Mouse (Mus musculus): ENCODE results near the gene Sstr2.

The Sstr2 gene

DNA sequence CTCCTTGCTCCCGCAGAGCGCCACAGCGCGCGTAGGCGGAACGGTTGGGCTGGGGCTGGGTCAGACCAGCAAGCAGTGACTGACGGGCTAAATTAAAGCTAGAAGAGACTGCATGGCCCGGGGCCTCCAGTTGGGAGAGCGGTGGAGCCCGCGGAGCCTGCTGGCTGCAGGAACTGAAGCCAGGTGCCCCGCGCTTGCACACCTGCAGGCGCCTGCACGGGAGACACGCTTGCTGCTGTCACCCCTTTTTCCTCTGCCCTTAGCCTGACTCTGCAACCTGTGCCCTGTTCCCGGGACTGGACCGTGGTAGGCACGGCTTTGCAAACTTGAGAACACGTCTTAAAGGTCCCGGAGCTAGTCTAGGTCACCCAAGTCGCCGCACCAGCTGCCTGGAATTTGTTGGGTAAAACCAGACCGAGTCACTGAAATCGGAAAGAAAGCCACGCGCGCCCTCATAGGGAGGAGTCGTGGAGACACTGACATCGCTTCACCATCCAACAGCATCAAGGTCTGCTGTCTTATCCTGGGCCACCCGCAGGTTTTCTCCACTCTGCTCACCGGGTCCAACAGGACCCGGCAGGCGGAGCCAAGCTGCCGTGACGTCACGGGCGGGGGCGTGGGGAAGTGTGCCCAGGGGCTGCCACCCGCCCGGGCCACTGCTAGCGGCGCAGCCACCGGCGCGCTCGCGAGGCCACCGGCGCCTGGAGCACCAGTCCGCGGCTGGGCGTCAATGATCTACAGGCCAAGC, at the start of gene Sstr2:
Sstr2 (plus strand) TSS at position 671 of the 748 bp plus-strand sequence.
- no peak for DNase-seq (ENCODE audit: low read depth)

DNA sequence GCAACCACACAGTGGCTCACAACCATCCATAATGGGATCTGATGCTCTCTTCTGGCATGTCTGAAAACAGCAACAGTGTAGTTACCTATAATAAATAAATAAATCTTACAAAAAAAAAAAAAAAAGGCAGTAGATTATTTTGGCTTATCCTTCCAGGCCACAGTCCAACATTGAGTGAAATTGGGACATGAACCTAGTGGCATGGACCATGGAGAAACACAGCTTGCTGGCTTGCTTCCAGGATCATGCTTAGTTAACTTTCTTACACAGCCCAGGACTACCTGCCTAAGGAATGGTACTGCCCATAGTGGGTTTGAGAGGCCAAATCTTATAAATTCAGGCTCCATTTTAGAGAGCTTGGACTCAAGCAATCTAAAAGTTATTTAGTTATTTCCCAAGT, 47.5 kb upstream of the Sstr2 start:
- DNase-seq (ENCODE audit: low read depth), result no peak

DNA sequence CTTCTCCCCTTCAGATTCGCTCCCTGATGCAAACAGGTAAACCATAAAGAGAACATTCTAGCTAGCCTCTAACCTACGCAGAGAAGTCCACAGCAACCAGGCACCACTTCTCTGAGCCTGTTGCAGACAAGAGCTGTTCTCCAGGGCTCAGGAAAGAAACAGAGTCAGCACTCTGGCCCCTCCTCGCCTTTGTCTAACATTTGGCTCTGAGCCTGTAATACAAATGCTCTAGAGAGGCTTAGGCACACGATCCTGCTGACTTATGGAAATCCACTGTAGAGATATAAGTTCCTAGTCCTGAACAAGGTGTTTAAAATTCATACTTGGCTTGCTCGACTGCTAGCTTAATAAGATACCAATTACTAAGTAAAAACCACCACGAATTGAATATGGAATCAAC, 46.5 kb upstream of the Sstr2 start:
- no peak for DNase-seq (ENCODE audit: low read depth)

- DNase-seq (ENCODE audit: low read depth), result no peak
Measured at GRCm38 (mm10) chr11:113577221-113577620, 41.9 kb upstream of the Sstr2 start.

DNA sequence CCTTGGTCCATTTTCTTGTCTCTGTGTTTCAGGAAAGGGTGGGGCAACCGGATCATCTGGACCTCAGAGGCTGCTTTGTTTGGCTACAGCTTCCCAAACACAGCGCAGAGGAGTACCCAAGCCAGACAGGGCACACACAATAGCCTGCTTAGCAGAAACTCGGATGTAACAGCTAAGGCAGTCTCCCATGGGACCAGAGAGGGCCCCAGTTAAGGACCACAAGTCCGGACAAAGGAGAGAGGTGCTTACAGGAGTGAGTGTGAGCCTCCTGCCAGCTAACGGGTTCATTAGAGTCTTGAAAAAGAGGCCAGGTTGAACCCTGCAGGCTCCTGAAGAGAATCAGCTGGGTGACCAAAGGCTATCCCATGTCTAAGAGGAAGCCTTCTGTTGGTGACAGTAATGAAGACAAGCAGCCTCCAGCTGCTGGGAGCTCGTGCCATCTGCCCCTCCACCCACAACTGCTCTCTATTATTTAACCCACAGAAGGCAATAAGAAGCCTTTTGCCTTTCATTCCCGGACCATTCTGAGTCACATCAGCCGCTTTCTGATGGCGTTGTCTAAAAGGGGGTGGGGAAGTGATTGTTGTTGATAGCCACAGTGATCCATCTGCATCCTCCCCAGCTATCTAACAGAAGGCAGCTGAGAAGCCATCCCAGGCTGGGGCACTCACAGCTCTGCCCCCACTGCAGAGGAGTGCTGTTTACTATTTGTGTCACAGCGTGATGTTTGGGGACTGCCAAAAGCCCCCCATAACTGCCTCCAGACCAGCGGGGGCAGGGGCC, 35.1 kb upstream of the Sstr2 start:
- no peak for DNase-seq (ENCODE audit: low read depth)

DNA sequence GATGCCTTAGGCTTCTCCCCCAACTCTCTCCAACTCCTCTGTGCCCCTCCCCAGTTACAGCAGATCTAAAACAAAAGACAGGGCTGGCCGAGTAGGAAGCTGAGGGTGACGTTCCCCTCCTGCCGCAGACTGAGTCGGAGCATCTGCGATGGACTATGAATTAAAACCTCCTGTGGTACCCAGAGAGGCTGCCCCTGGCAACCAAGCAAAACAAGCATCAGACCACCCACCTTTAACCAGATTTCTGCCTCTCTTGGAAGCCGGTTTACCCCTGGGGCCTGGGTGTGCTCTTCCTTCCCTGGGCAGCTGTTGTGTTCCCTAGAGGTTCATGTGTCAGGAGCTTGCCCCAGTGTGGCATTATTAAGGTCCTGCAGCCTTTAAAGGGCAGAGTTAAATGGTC, 32.7 kb upstream of the Sstr2 start:
- DNase-seq (ENCODE audit: low read depth), result no peak

DNA sequence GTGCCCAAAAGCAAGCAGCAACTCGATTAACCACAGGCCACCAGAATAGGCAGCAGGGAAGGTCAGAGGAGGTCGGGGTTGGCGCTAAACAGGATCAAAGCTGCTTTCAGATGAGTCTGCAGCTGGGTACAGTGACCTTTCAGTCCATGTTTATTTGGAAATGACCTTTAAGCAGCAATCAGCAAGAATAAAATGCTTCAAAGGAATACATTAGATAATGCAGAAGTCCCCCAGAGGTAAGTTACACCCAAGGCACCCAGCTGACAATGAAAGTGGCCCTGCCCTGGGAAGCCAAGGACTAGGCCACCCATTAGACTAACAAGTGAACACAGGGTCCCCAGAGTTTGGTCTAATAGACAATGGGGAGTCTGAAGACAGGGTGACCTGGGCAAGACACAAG, 30.2 kb upstream of the Sstr2 start:
- no peak for DNase-seq (ENCODE audit: low read depth)

DNA sequence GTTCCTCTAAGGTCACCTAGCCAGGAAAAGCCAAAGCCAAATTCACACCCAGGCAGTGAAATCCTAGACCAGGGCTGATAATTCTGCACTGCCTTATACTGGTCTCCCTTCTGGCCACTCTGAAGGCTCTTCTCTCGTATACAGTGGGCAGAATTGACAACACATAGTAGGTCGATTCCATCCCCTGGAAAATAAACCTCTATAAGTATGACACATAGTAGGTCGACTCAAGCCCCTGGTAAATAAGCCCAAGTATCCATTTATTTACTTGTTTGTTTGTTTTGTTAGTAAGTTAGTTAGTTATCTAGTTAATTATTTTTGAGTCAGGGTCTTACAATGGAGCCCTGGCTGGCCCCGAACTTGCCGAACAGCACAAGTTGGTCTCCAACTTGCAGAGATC, 24.0 kb upstream of the Sstr2 start:
- DNase-seq (ENCODE audit: low read depth), result no peak

DNA sequence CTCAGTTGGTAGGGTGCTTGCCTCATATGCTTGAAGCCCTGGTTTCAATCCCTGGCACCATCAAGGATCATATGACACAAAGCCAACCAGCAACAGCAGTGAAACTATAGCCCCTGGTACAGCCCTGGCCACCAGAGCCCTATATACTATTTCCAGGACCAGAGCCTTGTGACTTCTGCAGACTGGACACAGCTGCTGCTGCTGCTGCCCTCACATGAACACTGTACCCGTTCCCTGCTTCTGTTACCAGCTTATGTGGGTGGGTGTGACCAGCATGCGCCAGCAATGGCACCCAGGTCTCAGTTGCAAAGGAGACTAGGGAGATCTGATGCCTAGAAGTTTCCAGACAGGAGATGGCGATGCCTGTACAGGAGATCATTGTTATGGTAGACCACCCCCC, 21.5 kb upstream of the Sstr2 start:
- DNase-seq (ENCODE audit: low read depth), result no peak

GRCm38 (mm10) chr11:113600526-113601245, 18.5 kb upstream of the Sstr2 start:
- DNase-seq (ENCODE audit: low read depth), result no peak

DNA sequence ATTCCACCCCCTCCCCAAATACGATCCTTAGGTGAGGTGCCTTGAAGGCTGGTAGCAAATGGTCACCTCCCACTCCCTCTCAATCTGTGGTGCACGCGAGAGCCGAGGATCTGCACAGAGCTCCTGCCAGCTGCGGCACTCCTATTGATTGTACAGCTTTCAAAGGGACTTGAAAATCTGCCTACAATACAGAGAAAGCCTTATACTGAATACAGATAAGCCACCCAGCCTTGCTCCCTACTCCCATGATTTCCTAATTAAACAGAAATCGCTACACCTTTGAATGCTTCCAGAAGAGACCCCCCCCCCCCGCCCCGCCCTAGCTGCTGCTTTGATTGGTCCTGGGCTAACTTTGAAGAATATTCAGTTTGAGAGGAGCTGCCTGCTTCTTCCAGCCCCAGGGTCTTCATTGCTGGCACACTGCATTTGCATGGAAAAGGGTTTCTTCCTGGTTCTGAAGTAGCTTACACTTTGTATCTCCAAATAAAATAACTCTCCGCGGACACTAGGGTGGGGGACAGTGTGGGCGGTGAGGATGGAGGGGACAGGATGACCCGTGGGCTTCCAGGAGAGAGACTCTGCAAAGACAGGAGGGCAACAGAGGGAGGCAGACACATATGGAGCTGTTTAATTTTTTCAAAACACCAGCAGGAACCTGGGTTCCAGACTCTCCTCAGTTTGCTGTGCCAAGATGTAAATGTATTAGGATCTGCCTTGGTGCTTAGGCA, 17.4 kb upstream of the Sstr2 start:
- DNase-seq (ENCODE audit: low read depth), result no peak

DNA sequence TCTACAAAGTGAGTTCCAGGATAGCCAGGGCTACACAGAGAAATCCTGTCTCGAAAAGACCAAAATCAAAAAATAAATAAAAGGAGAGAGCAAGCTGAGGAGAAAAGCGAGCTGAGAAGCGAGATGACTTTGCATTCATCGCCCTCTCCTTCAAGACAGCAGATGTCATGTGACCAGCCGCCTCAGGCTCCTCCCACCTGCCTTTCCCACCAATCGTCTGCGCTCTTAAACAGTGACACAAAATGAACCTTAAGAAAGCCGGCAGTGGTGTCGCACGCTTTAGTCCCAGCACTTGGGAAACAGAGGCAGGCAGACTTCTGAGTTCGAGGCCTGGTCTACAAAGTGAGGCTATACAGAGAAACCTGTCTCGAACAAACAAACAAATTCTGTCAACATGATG, 11.6 kb upstream of the Sstr2 start:
- no peak for DNase-seq (ENCODE audit: low read depth)

DNA sequence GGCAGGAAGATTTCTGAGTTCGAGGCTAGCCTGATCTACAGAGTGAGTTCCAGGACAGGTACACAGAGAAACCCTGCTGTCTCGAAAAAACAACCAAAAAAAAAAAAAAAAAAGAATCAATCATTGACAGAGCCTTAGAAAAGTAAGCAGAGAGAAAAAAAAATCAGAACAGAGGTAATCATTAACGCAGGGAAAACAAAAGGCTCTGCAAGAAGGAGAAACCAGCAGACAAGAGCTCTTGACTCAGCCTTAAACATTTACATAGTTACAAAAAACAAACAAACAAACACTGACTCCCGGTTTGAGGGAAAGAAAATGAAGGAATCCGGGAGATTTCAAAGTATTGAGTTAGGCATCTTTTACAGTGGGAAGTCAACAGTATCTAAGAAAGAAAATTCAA, 9.6 kb upstream of the Sstr2 start:
- DNase-seq (ENCODE audit: low read depth), result no peak

DNA sequence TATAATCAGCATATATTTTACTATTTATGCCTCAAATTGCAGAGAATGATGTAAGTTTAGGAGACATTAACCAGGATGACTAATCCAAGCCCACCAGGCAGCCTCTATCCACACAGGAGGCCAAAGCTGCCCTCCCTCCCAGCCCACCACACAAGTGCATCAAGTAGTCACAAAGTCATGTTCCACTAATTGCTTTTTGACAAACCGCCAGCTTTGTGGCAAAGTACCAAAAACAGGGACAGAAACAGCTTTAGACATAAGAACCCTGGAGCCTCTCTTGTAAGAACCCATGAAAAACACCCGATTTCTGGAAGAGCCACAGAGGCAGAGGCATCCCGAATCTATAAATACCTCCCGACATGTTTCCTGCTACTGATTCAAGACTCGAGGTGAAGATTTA, 8.9 kb upstream of the Sstr2 start:
- DNase-seq (ENCODE audit: low read depth), result no peak

- no peak for DNase-seq (ENCODE audit: low read depth)
Measured at GRCm38 (mm10) chr11:113611112-113611646, 8.0 kb upstream of the Sstr2 start.

GRCm38 (mm10) chr11:113611664-113612611, 7.2 kb upstream of the Sstr2 start:
- no peak for DNase-seq (ENCODE audit: low read depth)

- DNase-seq (ENCODE audit: low read depth), result no peak
Measured at GRCm38 (mm10) chr11:113614476-113614875, 4.7 kb upstream of the Sstr2 start.

- peak; percentile 76 for DNase-seq (ENCODE audit: low read depth)
Measured at GRCm38 (mm10) chr11:113617132-113617911, 1.8 kb upstream of the Sstr2 start.

GRCm38 (mm10) chr11:113618303-113618671, 855 bp upstream of the Sstr2 start:
- DNase-seq (ENCODE audit: low read depth), result no peak
